Mouse (Mus musculus) layer of hippocampus, postnatal 14 days (tissue): ENCODE results near the gene Rab3gap2. TPM values are rescaled to one million over a fixed set of nuclear protein-coding genes. Genes with fewer than 3 reads are reported as not detected.
A peak's percentile ranks its signal among the peaks of the same experiment; 100 is the strongest.

Experiments used
- DNase-seq, 2 experiments: peaks; one replicate each; pipeline ENCODE4 v3.0.0; 2021 to 2022; ENCODE audit warnings: low spot score in 2 of 2, mixed read lengths in 1 of 2
- long read RNA-seq, 2 experiments: library from polyadenylated mRNA; stranded (forward); transcript quantifications; one replicate each; pipeline ENCODE4 v2.0.0; 2021
- total RNA-seq, 2 experiments: library from RNA; stranded (reverse); gene quantifications; 2 replicates each; pipeline ENCODE4 v1.2.3; 2021

The Rab3gap2 gene
- 10 to 100 TPM; 58.6 to 61.6 TPM for total RNA-seq
- long read RNA-seq, experiment 1, full-length matches to known transcripts, result 24 of 40 reads
- long read RNA-seq, experiment 1, partial matches to known transcripts, result 5 of 40 reads
- long read RNA-seq, experiment 1, other reads (novel, unspliced or antisense), result 11 of 40 reads
- long read RNA-seq, experiment 2, full-length matches to known transcripts, result 24 of 37 reads
- long read RNA-seq, experiment 2, partial matches to known transcripts, result 3 of 37 reads
- long read RNA-seq, experiment 2, other reads (novel, unspliced or antisense), result 10 of 37 reads

DNA sequence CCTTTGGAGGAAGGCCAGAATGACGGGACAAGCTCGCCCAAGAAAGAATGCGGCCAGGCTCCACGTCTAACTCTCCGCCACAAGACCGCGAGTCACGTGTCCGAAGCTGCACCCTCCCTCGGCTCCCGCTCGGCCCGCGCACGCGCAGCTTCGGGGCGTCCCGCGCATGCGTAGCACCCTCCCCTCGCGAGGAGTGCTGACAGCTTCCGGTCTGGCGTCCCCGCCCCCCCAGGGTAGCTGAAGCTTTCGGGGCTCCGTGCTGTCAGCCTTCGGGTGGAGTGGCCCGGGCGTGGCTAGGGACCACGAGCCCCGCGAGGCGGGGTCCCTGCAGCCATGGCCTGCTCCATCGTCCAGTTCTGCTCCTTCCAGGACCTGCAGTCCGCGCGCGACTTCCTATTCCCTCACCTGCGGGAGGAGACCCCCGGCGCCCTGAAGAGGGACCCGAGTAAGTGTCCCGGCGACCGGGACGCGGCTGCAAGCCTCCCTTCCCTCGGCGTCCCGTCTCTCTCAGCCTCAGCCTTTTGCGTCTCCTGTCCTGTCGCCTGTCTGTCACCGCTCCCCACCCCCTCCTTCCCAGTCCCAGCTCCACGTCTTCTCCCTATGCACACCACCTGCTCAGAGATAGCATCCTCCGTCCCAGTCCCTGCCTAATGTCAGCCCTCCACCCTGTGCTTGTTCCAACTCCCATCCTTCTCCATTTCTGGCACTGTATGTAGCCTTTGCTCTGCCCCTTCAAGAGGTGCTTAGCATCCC lies at the start of gene Rab3gap2:
Gene Rab3gap2, plus strand, starts transcription at position 209 of the 753 bp plus-strand sequence.
- peak; percentile 98 for DNase-seq

- no peak for DNase-seq
Measured at GRCm38 (mm10) chr1:185173641-185174040, 30.3 kb upstream of the Rab3gap2 start.

GRCm38 (mm10) chr1:185177860-185178259 lies 26.1 kb upstream of the Rab3gap2 start:
- no peak for DNase-seq

DNA sequence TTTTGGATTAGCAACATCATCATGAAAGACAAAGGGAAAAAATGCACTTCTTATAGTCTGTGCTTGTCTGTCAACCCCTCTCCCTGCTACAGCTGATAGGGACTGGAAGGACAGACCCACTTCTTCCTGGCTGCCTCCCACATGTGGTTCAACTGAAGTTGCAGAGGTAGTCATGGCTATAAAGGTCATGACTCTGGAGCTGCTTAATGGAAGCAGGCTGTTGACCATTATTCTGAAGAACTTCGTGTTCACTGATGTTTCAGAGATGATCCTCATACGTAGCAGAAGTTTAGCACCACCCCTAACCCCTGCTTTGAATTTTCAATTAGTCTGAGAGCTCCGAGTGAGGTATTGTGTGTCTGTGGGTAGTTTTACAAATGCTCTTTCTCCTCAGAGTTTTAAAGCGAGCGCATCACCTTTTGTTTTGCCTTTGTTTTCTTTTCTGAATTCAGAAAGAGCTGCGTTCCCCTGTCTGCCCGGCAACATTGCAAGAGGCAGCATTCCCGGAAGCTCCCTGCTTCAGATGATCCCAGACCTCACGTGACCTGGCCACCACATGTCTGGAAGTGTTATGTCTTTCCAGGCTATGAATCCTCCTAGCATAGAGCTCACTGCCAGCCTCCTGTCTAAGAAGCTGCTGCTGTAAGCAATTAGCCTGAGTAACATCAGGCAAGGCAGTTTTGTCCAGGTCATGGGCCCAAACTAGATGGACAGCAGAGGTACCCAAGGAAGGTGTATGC lies 20.2 kb upstream of the Rab3gap2 start:
- DNase-seq, result no peak

- DNase-seq, result no peak
Measured at GRCm38 (mm10) chr1:185185556-185185955, 18.4 kb upstream of the Rab3gap2 start.

GRCm38 (mm10) chr1:185187135-185187785 lies 16.7 kb upstream of the Rab3gap2 start:
- peak in 1 of 2 experiments; percentile 70 for DNase-seq

GRCm38 (mm10) chr1:185189901-185190300 lies 14.0 kb upstream of the Rab3gap2 start:
- DNase-seq, result no peak

GRCm38 (mm10) chr1:185192087-185192486 lies 11.8 kb upstream of the Rab3gap2 start:
- no peak for DNase-seq

- DNase-seq, result peak in 1 of 2 experiments; percentile 61
Measured at GRCm38 (mm10) chr1:185193509-185193908, 10.4 kb upstream of the Rab3gap2 start.

DNA sequence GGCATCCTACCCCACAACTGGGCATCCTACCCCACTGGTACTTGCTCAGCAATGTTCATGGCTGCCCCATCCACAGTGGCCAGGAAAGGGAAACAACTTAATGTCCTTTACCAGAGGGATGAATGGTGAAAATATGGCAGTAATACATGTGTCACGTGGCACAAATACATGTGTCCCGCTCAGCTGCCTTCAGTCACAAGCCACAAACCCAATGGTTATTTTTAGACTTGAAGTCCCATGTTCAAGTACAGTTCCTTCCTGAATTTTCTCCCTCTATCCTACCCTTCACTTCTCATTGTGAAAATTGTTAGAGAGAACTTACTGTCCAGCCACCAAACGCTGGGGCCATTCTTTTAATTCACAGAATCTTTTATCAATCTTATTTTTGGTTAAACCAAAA lies 7.6 kb upstream of the Rab3gap2 start:
- no peak for DNase-seq

GRCm38 (mm10) chr1:185200571-185201395 lies 3.1 kb upstream of the Rab3gap2 start:
- peak in 1 of 2 experiments; percentile 34 for DNase-seq

GRCm38 (mm10) chr1:185201994-185202393 lies 1.9 kb upstream of the Rab3gap2 start:
- DNase-seq, result no peak

DNA sequence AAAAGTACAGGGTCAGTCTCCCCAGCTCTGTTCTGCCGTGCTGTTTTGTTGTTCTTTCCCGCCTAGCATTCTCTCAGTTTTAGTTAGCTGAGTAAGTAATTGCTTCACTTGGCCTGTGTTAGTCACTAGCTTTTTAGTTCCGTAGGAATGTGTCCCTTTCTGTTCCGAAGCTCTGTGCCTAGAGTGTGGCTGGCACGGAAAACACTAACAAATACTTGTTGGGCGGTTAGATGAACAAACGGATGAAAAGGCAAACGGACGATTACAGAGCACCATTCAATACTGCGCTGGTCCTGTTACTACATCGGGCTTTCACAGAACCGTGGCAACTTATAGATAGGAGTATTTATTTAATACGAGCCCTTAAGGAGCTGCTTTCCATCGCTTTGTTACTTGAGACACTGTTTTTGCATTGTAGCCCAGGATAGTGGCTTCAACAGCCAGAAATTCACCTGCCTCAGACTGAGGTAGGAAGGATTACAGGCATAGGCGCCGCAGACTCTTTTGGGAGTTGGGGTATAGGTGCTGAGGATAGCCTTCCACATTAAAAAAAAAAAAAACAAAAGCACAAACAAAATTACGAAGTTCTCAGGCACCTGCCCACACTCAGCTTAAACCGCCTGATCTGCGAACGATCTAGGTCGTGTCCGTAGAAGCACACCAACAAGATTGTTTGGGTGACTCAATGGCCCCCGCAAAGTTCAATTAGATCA lies 565 bp upstream of the Rab3gap2 start:
- DNase-seq, result peak in 1 of 2 experiments; percentile 37

DNA sequence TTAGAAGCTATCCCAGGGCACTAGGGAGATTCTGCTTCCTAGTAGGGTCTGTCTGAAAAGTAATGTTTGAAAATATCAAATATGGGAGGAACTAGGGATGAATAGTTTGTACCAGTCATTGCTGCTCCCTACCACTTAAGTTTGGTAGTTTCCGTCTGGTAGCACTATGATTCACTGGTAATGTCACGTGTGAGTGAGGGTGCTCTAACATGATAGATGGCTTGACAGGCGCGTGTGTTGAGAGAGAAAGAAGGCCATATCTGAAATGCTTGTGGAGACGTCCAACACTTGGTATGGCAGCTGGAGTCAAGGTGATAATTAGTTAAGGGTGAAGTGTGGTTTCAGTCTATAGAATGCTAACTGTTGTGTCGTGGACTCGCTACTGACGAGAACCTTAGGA lies 1.2 kb downstream of the Rab3gap2 start:
- no peak for DNase-seq

DNA sequence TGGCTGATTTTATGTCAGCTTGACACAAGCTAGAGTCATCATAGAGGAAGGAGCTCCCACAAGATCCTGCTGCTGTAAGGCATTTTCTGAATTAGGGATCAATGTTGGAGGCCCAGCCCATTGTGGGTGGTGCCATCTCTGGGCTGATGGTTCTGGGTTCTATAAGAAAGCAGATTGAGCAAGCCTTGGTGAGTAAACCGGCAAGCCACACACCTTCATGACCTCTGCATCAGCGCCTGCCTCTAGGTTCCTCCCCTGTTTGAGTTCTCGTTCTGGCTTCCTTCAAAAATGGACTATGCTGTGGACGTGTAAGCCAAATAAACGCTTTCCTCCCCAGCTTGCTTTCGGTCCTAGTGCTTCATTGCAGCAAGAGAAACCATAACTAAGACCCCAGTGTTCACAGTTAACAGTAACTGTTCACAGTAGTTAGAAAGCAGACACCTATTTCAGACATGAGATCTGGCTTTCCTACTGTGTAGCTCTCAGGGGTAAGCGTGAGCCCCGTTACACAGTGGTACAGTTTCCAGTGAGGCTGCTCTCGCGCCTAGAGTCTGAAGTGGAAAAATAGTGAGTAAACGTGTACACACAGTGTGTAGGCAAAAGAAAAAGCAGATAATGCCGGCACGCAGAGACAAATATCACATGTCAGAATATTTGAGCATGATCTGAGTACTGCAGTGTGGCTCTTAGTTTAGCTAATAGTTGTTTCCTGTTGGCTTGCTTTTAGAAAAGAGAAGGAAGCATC lies 4.1 kb downstream of the Rab3gap2 start:
- DNase-seq, result no peak

GRCm38 (mm10) chr1:185208766-185209165 lies 4.8 kb downstream of the Rab3gap2 start:
- no peak for DNase-seq

GRCm38 (mm10) chr1:185209641-185210176 lies 5.8 kb downstream of the Rab3gap2 start:
- no peak for DNase-seq

DNA sequence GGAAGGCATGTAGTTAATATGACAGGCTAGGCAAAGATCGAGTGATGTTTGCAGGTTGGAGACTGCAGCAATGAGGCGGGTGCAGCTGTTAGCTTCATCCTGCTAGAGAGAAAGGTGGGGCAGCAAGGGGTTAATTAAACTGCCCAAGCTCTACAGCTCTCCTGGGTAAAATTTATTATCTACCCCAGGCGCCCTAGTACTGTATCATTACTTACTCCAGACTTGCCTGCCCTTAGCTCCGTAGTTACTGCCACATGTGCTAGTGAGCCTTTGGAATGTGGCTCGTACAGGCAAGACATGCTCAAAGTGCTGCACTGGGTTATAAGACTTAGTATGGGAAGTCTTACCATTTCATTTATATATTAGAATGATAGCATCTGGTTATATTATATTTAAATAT lies 12.4 kb downstream of the Rab3gap2 start:
- DNase-seq, result no peak

DNA sequence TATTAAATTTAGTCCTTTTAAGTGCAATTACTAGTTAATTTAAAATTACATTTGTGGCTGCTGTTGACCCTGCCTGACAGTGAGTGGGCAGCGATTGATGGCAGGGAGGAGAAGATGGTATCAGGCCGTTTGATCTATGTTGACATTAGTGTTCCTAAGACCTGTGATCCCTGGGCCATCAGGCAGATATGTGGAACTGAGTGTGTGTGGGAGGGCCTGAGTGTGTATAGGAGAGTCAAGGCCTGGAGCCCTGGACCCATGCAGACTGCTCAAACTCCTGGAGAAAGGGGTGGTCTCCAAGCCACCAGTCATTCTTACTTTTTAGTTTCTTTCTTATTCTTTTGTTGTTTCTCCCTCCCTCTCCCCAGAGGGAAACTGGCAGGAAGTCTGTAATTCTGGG lies 12.8 kb downstream of the Rab3gap2 start:
- no peak for DNase-seq
